Mouse (Mus musculus): ENCODE results near the gene Col24a1. TPM values are rescaled to one million over a fixed set of nuclear protein-coding genes. Genes with fewer than 3 reads are reported as not detected.

Col24a1 gene
- polyA plus RNA-seq, 1 experiment from 2014 or later: 1.3 TPM

- 78% methylated on average over 4 of the region's 4 CpGs for WGBS
- Histone ChIP-seq H3K27me3 (no peaks in the 10 kb centered on the region), H3K27ac (no peak overlapping the region), H3K4me3 (replicated peaks) (no peak overlapping the region), H3K9me3 (no peaks in the 10 kb centered on the region), H3K4me1 (no peaks in the 10 kb centered on the region), H3K4me2 (no peak overlapping the region), H3K36me3 (replicated peaks) (no peaks in the 10 kb centered on the region), H3K9ac (no peak overlapping the region)
- no peak for ATAC-seq (ENCODE audit: low FRiP score)
Measured at GRCm38 (mm10) chr3:145367176-145367717, 75.0 kb downstream of the Col24a1 start.

GRCm38 (mm10) chr3:145376298-145376697 lies 84.0 kb downstream of the Col24a1 start:
- WGBS: 95% methylated on average over 3 of the region's 3 CpGs
- H3K27me3 ChIP-seq: no peaks in the 10 kb centered on the region

GRCm38 (mm10) chr3:145383095-145383494 lies 90.8 kb downstream of the Col24a1 start:
- Histone ChIP-seq H3K27me3 (no peaks in the 10 kb centered on the region), H3K4me3 (replicated peaks) (no peak overlapping the region), H3K9me3 (no peaks in the 10 kb centered on the region), H3K9ac (no peak overlapping the region), H3K4me2 (no peak overlapping the region), H3K27ac (no peak overlapping the region), H3K4me1 (no peaks in the 10 kb centered on the region), H3K36me3 (replicated peaks) (no peaks in the 10 kb centered on the region)
- WGBS: 89% methylated on average over 13 of the region's 13 CpGs
- ATAC-seq (ENCODE audit: low FRiP score): no peak

More at GRCm38 (mm10) chr3:145376298-145376697, 84.0 kb downstream of the Col24a1 start:
- H3K36me3 ChIP-seq (replicated peaks): no peaks in the 10 kb centered on the region
- no peak overlapping the region for H3K4me2 ChIP-seq
- H3K27ac ChIP-seq: no peak overlapping the region
- no peak overlapping the region for H3K9ac ChIP-seq
- ATAC-seq (ENCODE audit: low FRiP score): no peak
- no peaks in the 10 kb centered on the region for H3K9me3 ChIP-seq
- no peak overlapping the region for H3K4me3 ChIP-seq (replicated peaks)
- no peaks in the 10 kb centered on the region for H3K4me1 ChIP-seq

- Histone ChIP-seq H3K9ac (no peak overlapping the region), H3K4me2 (no peak overlapping the region), H3K4me3 (replicated peaks) (no peak overlapping the region), H3K36me3 (replicated peaks) (no peaks in the 10 kb centered on the region), H3K27ac (no peak overlapping the region), H3K27me3 (no peaks in the 10 kb centered on the region), H3K4me1 (no peaks in the 10 kb centered on the region), H3K9me3 (no peaks in the 10 kb centered on the region)
- no peak for ATAC-seq (ENCODE audit: low FRiP score)
Measured at GRCm38 (mm10) chr3:145386434-145386833, 94.2 kb downstream of the Col24a1 start.

GRCm38 (mm10) chr3:145390681-145391080 lies 98.4 kb downstream of the Col24a1 start:
- ATAC-seq (ENCODE audit: low FRiP score): no peak
- WGBS: 95% methylated on average over 4 of the region's 4 CpGs

GRCm38 (mm10) chr3:145391986-145392659 lies 99.9 kb downstream of the Col24a1 start:
- no peak overlapping the region for H3K4me2 ChIP-seq
- H3K9me3 ChIP-seq: no peaks in the 10 kb centered on the region
- no peaks in the 10 kb centered on the region for H3K36me3 ChIP-seq (replicated peaks)
- H3K27me3 ChIP-seq: no peaks in the 10 kb centered on the region
- WGBS: 84% methylated on average over 19 of the region's 19 CpGs
- no peak overlapping the region for H3K9ac ChIP-seq
- no peak for ATAC-seq (ENCODE audit: low FRiP score)
- no peak overlapping the region for H3K27ac ChIP-seq
- no peak overlapping the region for H3K4me3 ChIP-seq (replicated peaks)
- H3K4me1 ChIP-seq: no peaks in the 10 kb centered on the region

More at GRCm38 (mm10) chr3:145390681-145391080, 98.4 kb downstream of the Col24a1 start:
- Histone ChIP-seq H3K4me1 (no peaks in the 10 kb centered on the region), H3K9me3 (no peaks in the 10 kb centered on the region), H3K36me3 (replicated peaks) (no peaks in the 10 kb centered on the region), H3K27ac (no peak overlapping the region), H3K4me2 (no peak overlapping the region), H3K4me3 (replicated peaks) (no peak overlapping the region), H3K27me3 (no peaks in the 10 kb centered on the region), H3K9ac (no peak overlapping the region)

- Histone ChIP-seq H3K27me3 (no peaks in the 10 kb centered on the region), H3K27ac (no peak overlapping the region), H3K9ac (no peak overlapping the region), H3K4me3 (replicated peaks) (no peak overlapping the region), H3K4me2 (no peak overlapping the region), H3K9me3 (no peaks in the 10 kb centered on the region), H3K4me1 (no peaks in the 10 kb centered on the region; the same call in 1 of the 2 replicates), H3K36me3 (replicated peaks) (no peaks in the 10 kb centered on the region)
- WGBS: 93% methylated on average over 3 of the region's 3 CpGs
- no peak for ATAC-seq (ENCODE audit: low FRiP score)
Measured at GRCm38 (mm10) chr3:145399173-145399572, 106.9 kb downstream of the Col24a1 start.

- H3K36me3 ChIP-seq (replicated peaks): no peaks in the 10 kb centered on the region
- no peaks in the 10 kb centered on the region for H3K27me3 ChIP-seq
- no peak overlapping the region for H3K4me2 ChIP-seq
- no peak for ATAC-seq (ENCODE audit: low FRiP score)
- WGBS: 92% methylated on average over 10 of the region's 10 CpGs
- H3K4me3 ChIP-seq (replicated peaks): no peak overlapping the region
- H3K27ac ChIP-seq: no peak overlapping the region
- no peaks in the 10 kb centered on the region; the same call in 1 of the 2 replicates for H3K4me1 ChIP-seq
- H3K9ac ChIP-seq: no peak overlapping the region
- no peaks in the 10 kb centered on the region for H3K9me3 ChIP-seq
Measured at GRCm38 (mm10) chr3:145402257-145402656, 110.0 kb downstream of the Col24a1 start.

GRCm38 (mm10) chr3:145402994-145403393 lies 110.7 kb downstream of the Col24a1 start:
- H3K27ac ChIP-seq: no peak overlapping the region
- no peak for ATAC-seq (ENCODE audit: low FRiP score)
- H3K27me3 ChIP-seq: no peaks in the 10 kb centered on the region
- WGBS: 74% methylated on average over 6 of the region's 6 CpGs
- H3K36me3 ChIP-seq (replicated peaks): no peaks in the 10 kb centered on the region
- 0 out of 2 replicates have a peak, but pooled peaks cover under 1% of the 10 kb centered on the region for H3K9me3 ChIP-seq
- H3K4me3 ChIP-seq (replicated peaks): no peak overlapping the region
- no peaks in the 10 kb centered on the region; the same call in 1 of the 2 replicates for H3K4me1 ChIP-seq
- no peak overlapping the region for H3K9ac ChIP-seq
- peak overlapping the region; percentile 26 for H3K4me2 ChIP-seq

- ATAC-seq (ENCODE audit: low FRiP score): no peak
- H3K36me3 ChIP-seq (replicated peaks): no peaks in the 10 kb centered on the region
- 72% methylated on average over 3 of the region's 3 CpGs for WGBS
Measured at GRCm38 (mm10) chr3:145408045-145408444, 115.8 kb downstream of the Col24a1 start.

GRCm38 (mm10) chr3:145412137-145412536 lies 119.9 kb downstream of the Col24a1 start:
- Histone ChIP-seq H3K27me3 (no peaks in the 10 kb centered on the region), H3K9ac (no peak overlapping the region), H3K4me3 (replicated peaks) (no peak overlapping the region), H3K36me3 (replicated peaks) (no peaks in the 10 kb centered on the region), H3K4me2 (no peak overlapping the region), H3K4me1 (no peaks in the 10 kb centered on the region), H3K9me3 (0 out of 2 replicates have a peak, but pooled peaks cover 3% of the 10 kb centered on the region), H3K27ac (no peak overlapping the region)
- ATAC-seq (ENCODE audit: low FRiP score): no peak
- WGBS: 37% methylated on average over 4 of the region's 4 CpGs

More at GRCm38 (mm10) chr3:145408045-145408444, 115.8 kb downstream of the Col24a1 start:
- H3K4me1 ChIP-seq: no peaks in the 10 kb centered on the region
- no peak overlapping the region for H3K4me3 ChIP-seq (replicated peaks)
- H3K27me3 ChIP-seq: no peaks in the 10 kb centered on the region
- H3K9me3 ChIP-seq: 0 out of 2 replicates have a peak, but pooled peaks cover 3% of the 10 kb centered on the region
- no peak overlapping the region for H3K27ac ChIP-seq
- no peak overlapping the region for H3K9ac ChIP-seq
- no peak overlapping the region for H3K4me2 ChIP-seq

GRCm38 (mm10) chr3:145414362-145414761 lies 122.1 kb downstream of the Col24a1 start:
- no peak for ATAC-seq (ENCODE audit: low FRiP score)
- Histone ChIP-seq H3K27me3 (no peaks in the 10 kb centered on the region), H3K9ac (no peak overlapping the region), H3K4me3 (replicated peaks) (no peak overlapping the region), H3K9me3 (no peaks in the 10 kb centered on the region), H3K4me1 (no peaks in the 10 kb centered on the region), H3K27ac (no peak overlapping the region), H3K36me3 (replicated peaks) (no peaks in the 10 kb centered on the region), H3K4me2 (no peak overlapping the region)
- WGBS: 92% methylated on average over 3 of the region's 3 CpGs

GRCm38 (mm10) chr3:145417809-145418208 lies 125.5 kb downstream of the Col24a1 start:
- Histone ChIP-seq H3K27me3 (no peaks in the 10 kb centered on the region), H3K4me3 (replicated peaks) (no peak overlapping the region), H3K9me3 (no peaks in the 10 kb centered on the region), H3K4me1 (no peaks in the 10 kb centered on the region), H3K36me3 (replicated peaks) (no peaks in the 10 kb centered on the region), H3K9ac (no peak overlapping the region), H3K27ac (no peak overlapping the region), H3K4me2 (no peak overlapping the region)
- ATAC-seq (ENCODE audit: low FRiP score): no peak
- 87% methylated on average over 9 of the region's 9 CpGs for WGBS

All from forebrain, embryonic 12.5 days (tissue).